Mouse (Mus musculus) ES-Bruce4 (cell line): ENCODE data around the gene Ebp. TPM values are rescaled to one million over a fixed set of nuclear protein-coding genes. Genes with fewer than 3 reads are reported as not detected.

ENCODE experiments used
- H3K27ac ChIP-seq: 2 replicates; pipeline ENCODE4 v1.5.1; 2012; ENCODE audit warnings: low read length, inconsistent platforms; ENCODE audit not compliant: insufficient read depth
- H3K27me3 ChIP-seq: 2 replicates; pipeline ENCODE4 v1.6.1; 2012; ENCODE audit warnings: mild to moderate bottlenecking, low read length, inconsistent platforms; ENCODE audit not compliant: control insufficient read depth, poor library complexity, insufficient read depth, severe bottlenecking
- H3K36me3 ChIP-seq: 2 replicates; pipeline ENCODE4 v1.6.1; 2012; ENCODE audit warnings: inconsistent platforms, mild to moderate bottlenecking, low read length, moderate library complexity; ENCODE audit not compliant: control insufficient read depth, poor library complexity, insufficient read depth, severe bottlenecking
- H3K4me1 ChIP-seq: one replicate; pipeline ENCODE4 v1.8.1; 2011; ENCODE audit warnings: low read length; ENCODE audit not compliant: control insufficient read depth, insufficient read depth
- H3K4me3 ChIP-seq: 2 replicates; pipeline ENCODE4 v1.5.1; 2011; ENCODE audit warnings: low read depth, mild to moderate bottlenecking, low read length
- H3K9ac ChIP-seq: 2 replicates; pipeline ENCODE4 v1.6.1; 2012; ENCODE audit warnings: low read depth, mild to moderate bottlenecking, inconsistent platforms; ENCODE audit not compliant: poor library complexity, severe bottlenecking
- H3K9me3 ChIP-seq: replicated peaks from 2 replicates; pipeline ENCODE4 v1.6.1; 2012; ENCODE audit warnings: mild to moderate bottlenecking, low read length, inconsistent platforms; ENCODE audit not compliant: control insufficient read depth, poor library complexity, insufficient read depth, severe bottlenecking
- CTCF ChIP-seq: IDR thresholded peaks from one replicate; pipeline ENCODE4 v1.8.1; 2011; ENCODE audit warnings: low read depth, low read length
- EP300 ChIP-seq: IDR thresholded peaks from 2 replicates; pipeline ENCODE4 v1.6.1; 2011; ENCODE audit warnings: low read depth, low read length; ENCODE audit not compliant: insufficient read depth
- POLR2A ChIP-seq: IDR thresholded peaks from one replicate; pipeline ENCODE4 v1.8.1; 2011; ENCODE audit warnings: low read length; ENCODE audit not compliant: insufficient read depth
- polyA plus RNA-seq: library from polyadenylated mRNA; stranded (reverse); fragments of >200 nt; gene quantifications from 2 replicates; pipeline ENCODE4 v1.2.4, GENCODE M21; 2011; ENCODE audit warnings: low read depth; ENCODE audit not compliant: missing spikeins, insufficient read depth, insufficient read length

Gene Ebp
- polyA plus RNA-seq, 1 experiment, result 59.1 TPM

- H3K27ac ChIP-seq, result no peak overlapping the region
- no peak overlapping the region for H3K4me3 ChIP-seq
- no peaks in the 10 kb centered on the region for H3K36me3 ChIP-seq
- no peaks in the 10 kb centered on the region for H3K27me3 ChIP-seq
- TF ChIP-seq CTCF (no peak), POLR2A (no peak), EP300 (no peak)
- no peaks in the 10 kb centered on the region for H3K9me3 ChIP-seq
- H3K4me1 ChIP-seq, result peaks cover 2% of the 10 kb centered on the region
- no peak overlapping the region for H3K9ac ChIP-seq
Observed at GRCm38 (mm10) chrX:8178871-8179270, 14.4 kb downstream of the Ebp start.

GRCm38 (mm10) chrX:8175504-8176385, 17.6 kb downstream of the Ebp start, which contains the start of gene Tbc1d25:
TSS of gene Tbc1d25 (minus strand) at chrX:8176181.
- peak within 1 kb of the TSS; percentile 59 for H3K9ac ChIP-seq
- TF ChIP-seq CTCF, result no peak
- TF ChIP-seq POLR2A, result no peak
- TF ChIP-seq EP300, result no peak
- H3K27me3 ChIP-seq, result no peaks in the 10 kb centered on the region
- peak within 1 kb of the TSS; percentile 72 for H3K27ac ChIP-seq
- H3K4me3 ChIP-seq, result peak within 1 kb of the TSS; percentile 87
- H3K9me3 ChIP-seq, result no peaks in the 10 kb centered on the region
- H3K4me1 ChIP-seq, result no peaks in the 10 kb centered on the region
- H3K36me3 ChIP-seq, result peaks cover 11% of the 10 kb centered on the region

GRCm38 (mm10) chrX:8175169-8175503, 18.2 kb downstream of the Ebp start:
- H3K4me3 ChIP-seq, result peak overlapping the region; percentile 87
- H3K27ac ChIP-seq, result 0 out of 2 replicates have a peak overlapping the region, but pooled peaks have one; percentile 16
- TF ChIP-seq EP300 (no peak), CTCF (no peak), POLR2A (no peak)
- peak overlapping the region; percentile 59 for H3K9ac ChIP-seq
- no peaks in the 10 kb centered on the region for H3K9me3 ChIP-seq
- peaks cover 15% of the 10 kb centered on the region for H3K36me3 ChIP-seq
- H3K27me3 ChIP-seq, result no peaks in the 10 kb centered on the region
- no peaks in the 10 kb centered on the region for H3K4me1 ChIP-seq

GRCm38 (mm10) chrX:8167716-8168647, 25.3 kb downstream of the Ebp start:
- no peaks in the 10 kb centered on the region for H3K27me3 ChIP-seq
- peak overlapping the region; percentile 77 for H3K27ac ChIP-seq
- no peak overlapping the region for H3K9ac ChIP-seq
- TF ChIP-seq EP300, result no peak
- H3K9me3 ChIP-seq, result no peaks in the 10 kb centered on the region
- peaks cover 23% of the 10 kb centered on the region for H3K36me3 ChIP-seq
- H3K4me1 ChIP-seq, result no peaks in the 10 kb centered on the region
- no peak overlapping the region for H3K4me3 ChIP-seq

GRCm38 (mm10) chrX:8164471-8164870, 28.8 kb downstream of the Ebp start:
- H3K4me3 ChIP-seq, result no peak overlapping the region
- peaks cover 7% of the 10 kb centered on the region for H3K36me3 ChIP-seq
- H3K27ac ChIP-seq, result no peak overlapping the region
- H3K9me3 ChIP-seq, result no peaks in the 10 kb centered on the region
- no peaks in the 10 kb centered on the region for H3K27me3 ChIP-seq
- H3K9ac ChIP-seq, result no peak overlapping the region
- H3K4me1 ChIP-seq, result no peaks in the 10 kb centered on the region
- TF ChIP-seq POLR2A, result no peak
- no peak for TF ChIP-seq EP300
